Mouse (Mus musculus): Measurements from ENCODE around the gene Naa80.
"Not testable (repeated sequence)": the region's sequence is repeated elsewhere in the genome, so short reads cannot be mapped to it uniquely, and the experiment has no call there.

The Naa80 gene

DNA sequence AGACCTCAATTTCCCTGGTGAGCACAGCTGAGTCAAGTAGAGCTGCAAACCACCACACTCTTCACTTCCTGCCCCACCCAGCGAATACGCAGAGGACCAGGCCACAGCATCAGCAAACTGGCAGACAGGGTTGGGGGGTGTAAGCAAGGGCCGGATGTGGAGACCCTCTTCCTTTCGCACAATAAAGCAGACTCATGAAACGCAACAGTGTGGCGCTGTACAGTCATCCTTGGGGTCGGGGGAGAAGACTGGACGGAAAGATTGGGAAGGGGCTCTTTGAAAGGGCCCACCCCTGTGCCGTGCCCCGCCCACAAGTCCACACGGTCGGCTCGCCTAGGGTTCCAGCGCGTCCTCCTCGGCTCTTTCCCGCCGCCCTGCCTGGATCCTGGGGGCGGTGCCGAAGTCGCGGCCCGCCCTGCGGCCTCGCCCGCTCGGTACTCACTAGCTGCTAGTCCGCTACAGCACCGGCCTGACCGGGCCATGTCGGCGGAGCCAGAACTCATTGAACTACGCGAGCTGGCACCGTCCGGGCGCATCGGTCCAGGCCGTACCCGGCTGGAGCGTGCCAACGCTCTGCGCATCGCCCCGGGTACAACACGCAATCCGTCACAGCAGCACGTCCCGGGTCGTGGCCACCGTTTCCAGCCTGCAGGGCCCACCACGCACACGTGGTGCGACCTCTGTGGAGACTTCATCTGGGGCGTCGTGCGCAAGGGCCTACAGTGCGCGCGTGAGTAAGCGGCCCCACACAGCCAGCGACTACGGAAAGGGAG lies 27.4 kb upstream of the Naa80 start, which contains the start of gene Rassf1:
Gene Rassf1 (plus strand): TSS at position 439 of the 773 bp plus-strand sequence.
- peak; percentile 87 for DNase-seq (ENCODE audit: low read depth, low spot score)

DNA sequence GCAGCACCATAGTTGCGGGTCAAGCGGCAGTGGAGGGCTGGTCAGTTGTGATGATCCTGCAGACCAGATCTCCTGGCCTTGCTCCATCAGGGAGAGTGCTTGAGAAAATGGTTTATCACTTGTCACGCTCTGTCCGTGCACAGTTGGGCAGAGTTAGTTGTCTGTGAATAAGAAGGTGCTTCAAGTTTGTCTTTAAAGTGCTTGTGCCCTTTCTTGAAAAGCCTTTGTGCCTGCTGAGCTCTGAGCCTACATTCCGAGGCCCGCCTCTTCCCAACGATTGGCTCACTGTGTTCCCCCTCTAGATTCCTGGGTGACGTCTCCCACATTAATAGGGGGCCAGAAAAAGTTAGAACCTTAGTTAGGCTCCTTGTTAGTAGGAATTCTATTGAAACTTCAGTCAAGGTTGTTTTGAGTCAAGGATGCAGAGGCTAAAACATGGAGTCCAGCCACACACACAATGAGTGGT lies 26.8 kb upstream of the Naa80 start:
- DNase-seq (ENCODE audit: low read depth, low spot score), result no peak

DNA sequence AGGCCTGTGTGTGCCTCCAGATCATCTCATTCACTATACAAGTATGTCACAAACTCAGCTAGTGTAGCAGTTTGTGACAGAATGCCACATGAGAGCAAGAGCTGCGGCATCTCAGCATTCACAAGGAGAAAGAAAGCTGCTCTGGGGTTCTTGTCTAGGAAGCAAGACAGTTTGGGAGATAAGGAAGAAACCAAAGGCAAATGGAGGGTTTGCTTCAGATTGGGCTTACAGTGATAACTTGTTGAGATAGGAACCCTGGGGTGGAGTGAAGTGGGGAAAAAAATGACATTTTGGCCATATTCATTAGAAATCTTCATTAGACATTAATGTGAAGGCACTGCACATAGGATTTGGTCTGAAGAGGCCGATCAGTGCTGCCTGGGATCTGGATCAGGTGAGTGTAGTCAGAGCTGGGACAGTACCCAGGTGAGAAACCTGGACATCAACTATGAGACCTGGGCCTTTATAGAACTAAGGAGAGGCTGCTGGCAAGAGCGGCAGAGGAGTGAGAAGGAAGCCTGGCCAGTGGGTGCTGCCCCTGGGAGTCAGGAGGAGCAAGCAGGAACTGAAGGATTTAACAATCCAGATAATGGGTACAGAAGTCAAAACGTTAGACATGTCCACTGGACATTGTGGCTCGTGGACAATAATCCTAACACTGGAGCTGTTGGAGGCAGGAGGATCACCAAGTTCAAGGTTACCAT lies 25.8 kb upstream of the Naa80 start:
- no peak for DNase-seq (ENCODE audit: low read depth, low spot score)

- DNase-seq (ENCODE audit: low read depth, low spot score), result peak; percentile 60
These were observed 25.0 kb upstream of the Naa80 start for GRCm38 (mm10) chr9:107553541-107554318.

DNA sequence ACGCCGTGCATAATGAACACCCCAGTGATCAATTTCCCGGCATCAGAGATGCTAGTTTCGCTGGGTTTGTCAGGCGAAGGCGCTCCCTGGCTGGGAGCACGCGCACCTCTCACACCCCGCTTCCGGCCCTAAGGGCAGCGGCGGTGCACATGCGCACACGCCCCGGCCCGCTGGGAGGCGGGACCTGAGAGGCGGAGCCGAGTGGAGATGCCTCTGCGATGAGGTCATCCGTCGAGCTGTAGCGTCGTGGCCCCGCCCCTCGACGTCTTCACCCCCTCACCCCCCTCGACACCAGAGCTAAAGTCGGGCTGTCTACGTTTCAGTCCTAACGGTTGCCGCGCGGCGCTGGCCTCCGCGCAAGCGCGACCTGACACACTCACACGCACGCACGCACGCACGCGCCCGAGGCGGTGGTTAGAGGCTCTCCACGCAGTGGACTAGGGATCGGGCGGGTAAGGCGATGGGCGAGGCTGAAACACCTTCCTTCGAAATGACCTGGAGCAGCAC lies 24.3 kb upstream of the Naa80 start:
- peak; percentile 100 for DNase-seq (ENCODE audit: low read depth, low spot score)

DNA sequence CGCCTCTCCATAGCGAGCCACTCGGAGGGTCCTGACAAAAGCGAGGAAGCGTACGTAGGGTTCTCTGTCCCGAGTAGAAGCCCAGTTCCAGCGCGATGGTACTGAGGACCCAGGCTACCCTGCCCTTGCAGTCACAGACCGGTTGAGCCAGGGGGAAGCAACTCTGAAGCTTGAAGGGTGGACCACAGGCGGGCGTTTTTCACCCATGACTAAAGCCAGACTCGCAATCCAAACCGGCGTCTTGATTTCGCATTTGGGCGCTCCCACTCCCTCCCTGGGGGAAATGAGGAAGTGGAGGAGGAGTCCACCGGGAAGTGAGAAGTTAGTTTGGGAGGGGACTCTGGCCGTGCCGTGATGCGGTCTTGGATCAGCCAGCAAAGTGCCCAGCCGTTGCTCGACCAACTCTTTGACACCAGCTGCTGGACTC lies 23.6 kb upstream of the Naa80 start:
- DNase-seq (ENCODE audit: low read depth, low spot score), result no peak

- DNase-seq (ENCODE audit: low read depth, low spot score), result no peak
These were observed 23.0 kb upstream of the Naa80 start for GRCm38 (mm10) chr9:107555701-107556100.

- no peak for DNase-seq (ENCODE audit: low read depth, low spot score)
These were observed 22.3 kb upstream of the Naa80 start for GRCm38 (mm10) chr9:107556346-107556745.

DNA sequence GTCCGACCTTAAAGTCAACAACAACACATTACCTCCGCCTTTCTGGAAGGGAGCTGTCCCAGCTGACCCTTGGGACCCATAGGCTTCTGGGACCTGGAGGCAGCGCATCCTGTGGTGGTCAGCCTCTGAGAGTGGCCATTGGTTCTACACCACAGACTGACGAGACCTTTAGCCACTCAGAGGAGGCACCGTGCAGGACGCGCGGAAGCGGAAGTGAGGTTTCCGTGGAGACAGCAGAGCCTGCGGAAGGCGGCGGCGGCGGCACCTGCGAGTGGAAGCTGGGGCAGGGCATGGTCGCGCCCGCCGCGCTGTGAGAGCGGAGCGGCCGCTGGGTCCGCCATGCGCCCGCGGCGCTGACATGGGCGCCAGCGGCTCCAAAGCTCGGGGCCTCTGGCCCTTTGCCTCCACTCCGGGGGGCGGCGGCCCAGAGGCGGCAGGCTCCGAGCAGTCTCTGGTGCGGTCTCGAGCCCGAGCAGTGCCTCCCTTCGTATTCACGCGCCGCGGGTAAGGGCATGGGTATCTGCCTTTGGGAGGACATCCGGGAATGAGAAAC lies 15.6 kb upstream of the Naa80 start, which contains the start of gene Tusc2:
Gene Tusc2 (plus strand): TSS at position 227 of the 553 bp plus-strand sequence.
- peak; percentile 94 for DNase-seq (ENCODE audit: low read depth, low spot score)

DNA sequence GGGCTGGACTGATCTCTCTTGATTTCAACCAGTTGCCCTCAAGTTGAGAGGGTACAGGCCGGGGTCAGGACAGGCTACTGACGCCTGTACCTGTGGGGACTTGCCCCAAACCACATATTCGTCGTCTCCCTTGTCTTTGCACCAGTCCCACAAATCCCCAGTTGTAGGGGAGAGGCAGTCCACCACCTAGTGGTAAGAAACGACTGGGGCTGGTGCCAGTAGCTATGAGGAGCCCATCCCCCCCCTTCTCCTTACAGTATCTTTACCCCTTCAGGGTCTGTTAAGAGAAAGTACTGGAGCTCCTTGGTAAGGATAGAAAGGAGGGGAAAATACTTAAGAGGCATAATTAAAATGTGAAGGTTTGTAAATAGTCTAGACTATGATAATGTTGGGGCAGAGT lies 13.1 kb upstream of the Naa80 start:
- DNase-seq (ENCODE audit: low read depth, low spot score), result not testable (repeated sequence)

- peak; percentile 85 for DNase-seq (ENCODE audit: low read depth, low spot score)
These were observed 12.5 kb upstream of the Naa80 start for GRCm38 (mm10) chr9:107566041-107566709.

DNA sequence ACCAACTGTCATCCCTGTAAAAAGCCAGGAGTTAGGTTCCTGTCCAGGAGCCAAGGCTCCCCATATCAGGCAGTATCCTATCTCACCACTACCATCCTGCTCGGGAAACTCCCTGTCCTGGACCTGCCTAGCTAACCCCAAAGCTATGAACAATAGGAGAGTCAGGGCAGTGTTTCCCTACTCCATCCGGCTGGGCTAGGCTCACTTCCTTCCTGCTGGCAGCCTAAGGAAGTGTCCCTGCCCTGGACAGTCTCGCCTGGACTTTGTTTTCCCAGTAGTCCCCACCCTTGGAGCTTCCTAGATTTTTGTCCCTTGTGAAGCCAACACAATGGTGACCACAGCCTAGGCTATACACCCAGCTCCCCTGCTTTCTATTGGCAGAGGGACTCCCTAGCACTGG lies 11.8 kb upstream of the Naa80 start:
- DNase-seq (ENCODE audit: low read depth, low spot score), result no peak

DNA sequence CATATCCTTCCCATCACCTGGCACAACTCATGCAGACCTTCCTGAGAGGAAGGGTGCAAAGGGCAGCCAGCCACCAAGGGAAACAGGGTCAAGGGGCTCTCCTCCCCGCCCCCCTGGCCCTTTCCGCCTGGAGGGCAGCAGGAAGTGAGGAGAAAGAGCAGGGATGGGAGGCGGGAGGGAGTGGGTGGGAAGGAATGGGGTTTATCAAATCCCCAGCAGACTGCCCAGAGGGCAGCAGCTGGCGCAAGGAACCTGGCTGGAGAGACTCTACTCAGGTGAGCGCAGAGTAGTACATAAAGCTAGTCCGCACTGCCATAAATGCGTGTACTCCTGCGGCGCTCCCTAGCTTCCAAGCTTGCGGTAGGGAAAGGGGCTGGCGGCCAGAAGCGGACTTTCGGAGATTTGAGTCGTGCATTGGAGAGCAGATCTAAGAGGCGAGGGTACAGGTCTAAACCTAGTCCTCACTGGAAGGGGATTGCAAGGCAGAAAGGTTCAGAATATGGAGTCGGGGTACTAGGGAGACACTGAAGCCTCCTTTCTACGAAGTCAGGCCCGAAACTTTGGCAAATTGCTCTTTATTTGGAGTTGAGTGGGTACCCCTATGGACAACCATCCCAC lies 10.9 kb upstream of the Naa80 start, which contains the start of gene Hyal2:
Gene Hyal2 (plus strand): TSS at position 244 of the 618 bp plus-strand sequence.
- DNase-seq (ENCODE audit: low read depth, low spot score), result no peak

GRCm38 (mm10) chr9:107568331-107569261 lies 10.1 kb upstream of the Naa80 start:
- peak; percentile 88 for DNase-seq (ENCODE audit: low read depth, low spot score)

GRCm38 (mm10) chr9:107569270-107569669 lies 9.4 kb upstream of the Naa80 start:
- DNase-seq (ENCODE audit: low read depth, low spot score), result no peak

GRCm38 (mm10) chr9:107570016-107570415 lies 8.7 kb upstream of the Naa80 start:
- DNase-seq (ENCODE audit: low read depth, low spot score), result no peak

DNA sequence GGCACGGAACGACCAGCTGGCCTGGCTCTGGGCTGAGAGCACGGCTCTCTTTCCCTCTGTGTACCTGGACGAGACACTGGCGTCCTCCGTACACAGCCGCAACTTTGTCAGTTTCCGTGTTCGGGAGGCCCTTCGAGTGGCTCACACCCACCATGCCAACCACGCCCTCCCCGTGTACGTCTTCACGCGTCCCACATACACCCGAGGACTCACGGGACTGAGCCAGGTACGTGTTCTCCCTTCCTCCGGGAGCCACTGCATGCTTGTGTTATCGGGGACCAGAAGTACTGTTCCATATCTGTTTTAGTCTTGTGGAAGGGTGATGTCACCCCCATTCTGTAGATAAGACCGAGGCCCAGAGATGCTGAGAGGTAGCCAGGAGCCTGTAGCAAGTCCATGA lies 7.8 kb upstream of the Naa80 start:
- no peak for DNase-seq (ENCODE audit: low read depth, low spot score)

GRCm38 (mm10) chr9:107571534-107572326 lies 7.0 kb upstream of the Naa80 start:
- DNase-seq (ENCODE audit: low read depth, low spot score), result no peak

DNA sequence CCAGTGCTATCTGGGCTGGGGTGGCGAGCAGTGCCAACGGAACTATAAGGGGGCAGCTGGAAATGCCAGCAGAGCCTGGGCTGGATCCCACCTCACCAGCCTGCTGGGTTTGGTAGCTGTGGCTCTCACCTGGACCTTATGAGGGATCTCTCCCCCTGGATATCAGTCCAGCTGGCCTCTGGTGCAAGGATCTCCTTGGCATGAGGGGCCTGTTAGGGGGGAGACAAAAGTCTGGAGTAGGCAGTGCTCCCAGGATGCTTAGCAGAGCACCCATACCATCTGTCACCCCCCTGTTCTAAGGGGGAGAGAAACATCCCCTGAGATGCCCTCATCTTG lies 6.4 kb upstream of the Naa80 start:
- DNase-seq (ENCODE audit: low read depth, low spot score), result no peak
